Mouse (Mus musculus): Measurements from ENCODE around the gene Zfp799.

Gene Zfp799

GRCm38 (mm10) chr17:32786944-32787343 lies 43.1 kb downstream of the Zfp799 start:
- no peak for DNase-seq

GRCm38 (mm10) chr17:32785656-32786055 lies 44.4 kb downstream of the Zfp799 start:
- no peak for DNase-seq

GRCm38 (mm10) chr17:32777564-32777963 lies 52.5 kb downstream of the Zfp799 start:
- DNase-seq, result no peak

- no peak for DNase-seq
These were observed 58.8 kb downstream of the Zfp799 start for GRCm38 (mm10) chr17:32771213-32771612.

GRCm38 (mm10) chr17:32766422-32766821 lies 63.6 kb downstream of the Zfp799 start:
- no peak for DNase-seq

Data from cerebellum, adult 11-12 months (tissue).